25 mouse cellular contexts compared by ENCODE assay signal in genomic region chr1:155994524-155994923, GRCm38 (mm10). TPM values are rescaled to one million over a fixed set of nuclear protein-coding genes. Genes with fewer than 3 reads are reported as not detected.
DNase-seq lines count a peak whose midpoint lies in the region; ATAC-seq lines count a peak whose summit lies in the region.
"Had no signal": no experiment of that assay in that cellular context is flagged by ENCODE, and none has a peak within 500 bp of the region (broad histone marks: within the 10 kb centered on the region; RNA-seq: fewer than 3 reads in every experiment).

No protein-coding gene starts in this region.

- H3K4me1 ChIP-seq in intestine, embryonic 15.5 days (replicated peaks), result 0 out of 2 replicates have a peak, but pooled peaks cover 5% of the 10 kb centered on the region
- H3K4me1 ChIP-seq in stomach, embryonic 14.5 days (ENCODE audit: control insufficient read depth, insufficient read depth, low read length), result peaks cover 4% of the 10 kb centered on the region; the same call in 1 of the 2 replicates
- H3K4me1 ChIP-seq in stomach, embryonic 16.5 days (ENCODE audit: control insufficient read depth, insufficient read depth, low read length), result peaks cover 3% of the 10 kb centered on the region; the same call in 1 of the 2 replicates
- H3K4me1 ChIP-seq: embryonic facial prominence, embryonic 10.5 days; embryonic facial prominence, embryonic 12.5 days; forebrain, embryonic 13.5 days had no signal

- intact Hi-C loops in heart, postnatal 36 days (cut with DNase I), result no loop called here

- H3K4me2 ChIP-seq in intestine, embryonic 15.5 days (replicated peaks), result no peak overlapping the region
- H3K4me2 ChIP-seq in stomach, embryonic 14.5 days (replicated peaks; ENCODE audit: low read depth, low read length), result no peak overlapping the region
- H3K4me2 ChIP-seq in stomach, embryonic 16.5 days (ENCODE audit: low read depth, low read length), result no peak overlapping the region
- H3K4me2 ChIP-seq: embryonic facial prominence, embryonic 12.5 days; forebrain, embryonic 13.5 days had no signal

- H3K36me3 ChIP-seq in intestine, embryonic 15.5 days, result no peaks in the 10 kb centered on the region
- no peaks in the 10 kb centered on the region for H3K36me3 ChIP-seq in stomach, embryonic 14.5 days (ENCODE audit: control insufficient read depth, insufficient read depth, low read length)
- no peaks in the 10 kb centered on the region for H3K36me3 ChIP-seq in stomach, embryonic 16.5 days (ENCODE audit: control insufficient read depth, insufficient read depth, low read length)
- H3K36me3 ChIP-seq: embryonic facial prominence, embryonic 10.5 days; embryonic facial prominence, embryonic 12.5 days; G1E had no signal

- peak; percentile 60 for ATAC-seq in intestine, embryonic 15.5 days
- ATAC-seq in stomach, embryonic 14.5 days (ENCODE audit: insufficient number of reproducible peaks, insufficient read depth, low FRiP score, low read depth), result peak; percentile 83
- ATAC-seq in stomach, embryonic 16.5 days (ENCODE audit: insufficient read depth, low FRiP score), result peak; percentile 75; the same call in 1 of the 2 replicates
- ATAC-seq: activated CD4-positive, CD25-positive, alpha-beta regulatory T cell, adult 4 months; CD4-positive, CD25-positive, alpha-beta regulatory T cell, adult 4 months; forebrain, embryonic 13.5 days; Patski had no signal

- H3K4me3 ChIP-seq in intestine, embryonic 15.5 days (replicated peaks), result no peak overlapping the region
- H3K4me3 ChIP-seq in stomach, embryonic 14.5 days (ENCODE audit: low read depth, low read length), result no peak overlapping the region
- no peak overlapping the region for H3K4me3 ChIP-seq in stomach, embryonic 16.5 days (replicated peaks; ENCODE audit: low read length)
- H3K4me3 ChIP-seq: embryonic facial prominence, embryonic 10.5 days; embryonic facial prominence, embryonic 12.5 days; forebrain, embryonic 13.5 days had no signal

- no peak overlapping the region for H3K27ac ChIP-seq in intestine, embryonic 15.5 days
- no peak overlapping the region for H3K27ac ChIP-seq in stomach, embryonic 14.5 days (ENCODE audit: low read length)
- no peak overlapping the region for H3K27ac ChIP-seq in stomach, embryonic 16.5 days (ENCODE audit: low read length)
- H3K27ac ChIP-seq: embryonic facial prominence, embryonic 10.5 days; embryonic facial prominence, embryonic 12.5 days; forebrain, embryonic 13.5 days had no signal

- WGBS in intestine, embryonic 15.5 days, result 52% methylated on average over 2 of the region's 2 CpGs
- WGBS in stomach, embryonic 14.5 days, result 56% methylated on average over 2 of the region's 2 CpGs
- WGBS in stomach, embryonic 16.5 days, result 51% methylated on average over 2 of the region's 2 CpGs

- H3K9ac ChIP-seq in intestine, embryonic 15.5 days, result no peak overlapping the region
- no peak overlapping the region for H3K9ac ChIP-seq in stomach, embryonic 14.5 days (replicated peaks; ENCODE audit: low read depth, low read length)
- no peak overlapping the region for H3K9ac ChIP-seq in stomach, embryonic 16.5 days (ENCODE audit: low read length)
- H3K9ac ChIP-seq: embryonic facial prominence, embryonic 12.5 days; forebrain, embryonic 13.5 days had no signal

- no peaks in the 10 kb centered on the region for H3K9me3 ChIP-seq in intestine, embryonic 15.5 days
- H3K9me3 ChIP-seq in stomach, embryonic 14.5 days (ENCODE audit: control insufficient read depth, low read depth, low read length), result no peaks in the 10 kb centered on the region
- H3K9me3 ChIP-seq in stomach, embryonic 16.5 days (replicated peaks; ENCODE audit: control insufficient read depth, low read length), result no peaks in the 10 kb centered on the region
- H3K9me3 ChIP-seq: embryonic facial prominence, embryonic 10.5 days; embryonic facial prominence, embryonic 12.5 days; forebrain, embryonic 13.5 days; G1E had no signal

- no peaks in the 10 kb centered on the region for H3K27me3 ChIP-seq in intestine, embryonic 15.5 days (replicated peaks)
- H3K27me3 ChIP-seq in stomach, embryonic 14.5 days (ENCODE audit: control insufficient read depth, insufficient read depth, low read length), result no peaks in the 10 kb centered on the region
- H3K27me3 ChIP-seq in stomach, embryonic 16.5 days (ENCODE audit: control insufficient read depth, insufficient read depth, low read length), result no peaks in the 10 kb centered on the region
- H3K27me3 ChIP-seq: CH12.LX; embryonic facial prominence, embryonic 12.5 days; forebrain, embryonic 13.5 days; Patski had no signal

- DNase-seq in heart, adult 11 months, result peak; percentile 11
- DNase-seq in heart, postnatal 36 days, result no peak
- DNase-seq in right cerebral cortex, postnatal 14 days, result no peak
- DNase-seq in kidney, postnatal 10 days, result no peak
- no peak for DNase-seq in spleen, adult 18-20 months
- DNase-seq: adrenal gland, adult 8-10 months; adrenal gland, postnatal 14 days; adrenal gland, postnatal 36 days; B cell, adult 2 months; cerebellum, adult 11-12 months; cerebellum, adult 2 months; cerebellum, adult 9-10 months; cerebellum, postnatal 10 days; cerebellum, postnatal 25 days had no signal

RNA-seq across cellular contexts. Expression of gene Cep350, which starts 21.5 kb away (rescaled TPM):
- 10 to 100 TPM; 38.0 TPM for total RNA-seq in heart, postnatal 36 days (2021)
- 11.2 and 12.7 TPM in 2 replicates for polyA plus RNA-seq in intestine, embryonic 15.5 days (2015; fragmentation: Nextera tagmentation; extraction: Ambion mirVana)
- polyA plus RNA-seq in stomach, embryonic 14.5 days (2014; fragmentation: Nextera tagmentation; extraction: Ambion mirVana), result 18.5 and 21.0 TPM in 2 replicates
- 5.4 and 6.4 TPM in 2 replicates for polyA plus RNA-seq in stomach, embryonic 16.5 days (2015; fragmentation: Nextera tagmentation; extraction: Ambion mirVana)

RNA-seq across cellular contexts. Expression of gene Tor1aip2, which starts 40.7 kb away (rescaled TPM):
- total RNA-seq in heart, postnatal 36 days (2021), result 10 to 100 TPM; 46.2 to 52.5 TPM
- polyA plus RNA-seq in intestine, embryonic 15.5 days (2015; fragmentation: Nextera tagmentation; extraction: Ambion mirVana), result 135 and 139 TPM in 2 replicates
- 134 and 139 TPM in 2 replicates for polyA plus RNA-seq in stomach, embryonic 14.5 days (2014; fragmentation: Nextera tagmentation; extraction: Ambion mirVana)
- polyA plus RNA-seq in stomach, embryonic 16.5 days (2015; fragmentation: Nextera tagmentation; extraction: Ambion mirVana), result 119 and 120 TPM in 2 replicates

RNA-seq across cellular contexts. Expression of gene Tor1aip1, which starts 41.8 kb away (rescaled TPM):
- total RNA-seq in heart, postnatal 36 days (2021), result 10 to 100 TPM; 87.5 to 87.7 TPM
- 36.3 and 39.4 TPM in 2 replicates for polyA plus RNA-seq in intestine, embryonic 15.5 days (2015; fragmentation: Nextera tagmentation; extraction: Ambion mirVana)
- polyA plus RNA-seq in stomach, embryonic 14.5 days (2014; fragmentation: Nextera tagmentation; extraction: Ambion mirVana), result 44.0 and 48.3 TPM in 2 replicates
- polyA plus RNA-seq in stomach, embryonic 16.5 days (2015; fragmentation: Nextera tagmentation; extraction: Ambion mirVana), result 33.8 and 34.8 TPM in 2 replicates
